8 mouse cellular contexts compared by ENCODE assay signal in genomic region chr8:89043940-89044339, GRCm38 (mm10). TPM values are rescaled to one million over a fixed set of nuclear protein-coding genes. Genes with fewer than 3 reads are reported as not detected.
DNase-seq lines count a peak whose midpoint lies in the region; ATAC-seq and TF ChIP-seq lines count a peak whose summit lies in the region.

Gene Sall1 (minus strand): TSS chr8:89044162.

- no peak for DNase-seq in lung, adult 2 months
- DNase-seq in lung, postnatal 4 days: no peak
- peak; percentile 60 for DNase-seq in kidney, adult 8-10 months
- DNase-seq in liver, embryonic 13.5 days: no peak
- DNase-seq in urinary bladder, postnatal 36 days (ENCODE audit: low spot score in 2 of 2): no peak
- DNase-seq in frontal cortex, postnatal 10 days (ENCODE audit: low spot score in 2 of 2): no peak
- DNase-seq in lung, postnatal 14 days: no peak

- peak; percentile 18; the same call in 1 of the 2 replicates for ATAC-seq in liver, embryonic 13.5 days (ENCODE audit: low read depth)

- H3K36me3 ChIP-seq in liver, embryonic 13.5 days: no peaks in the 10 kb centered on the region

- H3K9me3 ChIP-seq in liver, embryonic 13.5 days (replicated peaks): no peaks in the 10 kb centered on the region

- no peak within 1 kb of the TSS for H3K9ac ChIP-seq in liver, embryonic 13.5 days

- 2% methylated on average over 25 of the region's 25 CpGs for WGBS in lung, adult 2 months
- under 1% methylated on average over 25 of the region's 25 CpGs for WGBS in liver, embryonic 13.5 days (ENCODE audit: insufficient replicate concordance)

- H3K27ac ChIP-seq in embryonic fibroblast, embryonic 13.5 days (ENCODE audit: insufficient read depth, low read length): no peak within 1 kb of the TSS
- H3K27ac ChIP-seq in liver, embryonic 13.5 days: peak within 1 kb of the TSS; percentile 66

- H3K4me3 ChIP-seq in lung, adult 2 months (replicated peaks; ENCODE audit: extremely low read depth, low read depth, low read length): peak within 1 kb of the TSS; percentile 13
- peak within 1 kb of the TSS; percentile 39 for H3K4me3 ChIP-seq in embryonic fibroblast, embryonic 13.5 days (ENCODE audit: insufficient read depth, low read length)
- H3K4me3 ChIP-seq in liver, embryonic 13.5 days (replicated peaks): peak within 1 kb of the TSS; percentile 56

- peaks cover 97% of the 10 kb centered on the region for H3K27me3 ChIP-seq in liver, embryonic 13.5 days

- peaks cover 3% of the 10 kb centered on the region; the same call in 1 of the 2 replicates for H3K4me1 ChIP-seq in lung, adult 2 months (ENCODE audit: control insufficient read depth, insufficient read depth, low read length)
- no peaks in the 10 kb centered on the region for H3K4me1 ChIP-seq in embryonic fibroblast, embryonic 13.5 days (ENCODE audit: control insufficient read depth, insufficient read depth, low read length)
- H3K4me1 ChIP-seq in liver, embryonic 13.5 days (replicated peaks): no peaks in the 10 kb centered on the region

- no peak for TF ChIP-seq POLR2A in lung, adult 2 months (IDR thresholded peaks at IDR 0.05; ENCODE audit: borderline replicate concordance, extremely low read depth, low read depth, low read length)
- TF ChIP-seq POLR2A in embryonic fibroblast, embryonic 13.5 days (IDR thresholded peaks at IDR 0.05; ENCODE audit: low read depth, low read length): no peak

- no peak for TF ChIP-seq CTCF in lung, adult 2 months (IDR thresholded peaks at IDR 0.05; ENCODE audit: insufficient read depth, low read length)
- no peak for TF ChIP-seq CTCF in embryonic fibroblast, embryonic 13.5 days (IDR thresholded peaks at IDR 0.05; ENCODE audit: borderline replicate concordance, insufficient read depth, low read length)

- H3K4me2 ChIP-seq in liver, embryonic 13.5 days: peak within 1 kb of the TSS; percentile 55

RNA-seq across cellular contexts. Expression of gene Sall1, which starts in this region (rescaled TPM):
- polyA plus RNA-seq in lung, adult 2 months (2012; rRNA removed): 0.27 and 0.36 TPM in 2 replicates
- polyA plus RNA-seq in embryonic fibroblast, embryonic 13.5 days (2011; ENCODE audit: insufficient read length, low read depth, missing spikeins): 0.52 and 0.74 TPM in 2 replicates
- polyA plus RNA-seq in liver, embryonic 13.5 days (2015; fragmentation: Nextera tagmentation; extraction: Ambion mirVana): 0.85 and 1.0 TPM in 2 replicates

Comparison
In these comparisons a context has a peak if more than half of its experiments do, and no peak if none do; other contexts are left out.
1. DNase-seq: peak in kidney, adult 8-10 months (2 of 2); none in lung, adult 2 months (single experiment), lung, postnatal 4 days (0 of 2), liver, embryonic 13.5 days (single experiment), urinary bladder, postnatal 36 days (0 of 2), frontal cortex, postnatal 10 days (0 of 2) and lung, postnatal 14 days (single experiment).
2. Peak in every context shown above with its lines, with median percentiles within 50 percentile points of each other: H3K4me3 ChIP-seq.